Mouse (Mus musculus): ENCODE results near the gene Gm20388.

The Gm20388 gene

GRCm38 (mm10) chr8:122526526-122527170 is 2616.0 kb downstream of the Gm20388 start:
- no peak for DNase-seq (ENCODE audit: low read depth)

- DNase-seq (ENCODE audit: low read depth): no peak
Measured at GRCm38 (mm10) chr8:122527937-122528336, 2617.3 kb downstream of the Gm20388 start.

GRCm38 (mm10) chr8:122529159-122529558 is 2618.5 kb downstream of the Gm20388 start:
- no peak for DNase-seq (ENCODE audit: low read depth)

- DNase-seq (ENCODE audit: low read depth): no peak
Measured at GRCm38 (mm10) chr8:122531312-122531711, 2620.7 kb downstream of the Gm20388 start.

- no peak for DNase-seq (ENCODE audit: low read depth)
Measured at GRCm38 (mm10) chr8:122537033-122537432, 2626.4 kb downstream of the Gm20388 start.

GRCm38 (mm10) chr8:122537812-122538211 is 2627.2 kb downstream of the Gm20388 start:
- DNase-seq (ENCODE audit: low read depth): no peak

- no peak for DNase-seq (ENCODE audit: low read depth)
Measured at GRCm38 (mm10) chr8:122538310-122539076, 2627.9 kb downstream of the Gm20388 start.

GRCm38 (mm10) chr8:122544138-122544537 is 2633.5 kb downstream of the Gm20388 start:
- no peak for DNase-seq (ENCODE audit: low read depth)

- no peak for DNase-seq (ENCODE audit: low read depth)
Measured at GRCm38 (mm10) chr8:122546066-122546755, 2635.6 kb downstream of the Gm20388 start.

GRCm38 (mm10) chr8:122546811-122547453 is 2636.3 kb downstream of the Gm20388 start:
- no peak for DNase-seq (ENCODE audit: low read depth)

GRCm38 (mm10) chr8:122547815-122548214 is 2637.2 kb downstream of the Gm20388 start:
- DNase-seq (ENCODE audit: low read depth): no peak

GRCm38 (mm10) chr8:122548331-122548730 is 2637.7 kb downstream of the Gm20388 start:
- no peak for DNase-seq (ENCODE audit: low read depth)

- peak; percentile 71 for DNase-seq (ENCODE audit: low read depth)
Measured at GRCm38 (mm10) chr8:122548891-122549439, 2638.3 kb downstream of the Gm20388 start.

- DNase-seq (ENCODE audit: low read depth): peak; percentile 74
Measured at GRCm38 (mm10) chr8:122550234-122550994, 2639.8 kb downstream of the Gm20388 start.

- DNase-seq (ENCODE audit: low read depth): no peak
Measured at GRCm38 (mm10) chr8:122550995-122551264, 2640.3 kb downstream of the Gm20388 start.

- DNase-seq (ENCODE audit: low read depth): peak; percentile 98
Measured at GRCm38 (mm10) chr8:122551265-122552051, 2640.8 kb downstream of the Gm20388 start, which contains the start of gene Piezo1. TSS of gene Piezo1 (minus strand) at chr8:122551329.

GRCm38 (mm10) chr8:122554786-122555185 is 2644.1 kb downstream of the Gm20388 start:
- peak; percentile 74 for DNase-seq (ENCODE audit: low read depth)

GRCm38 (mm10) chr8:122556030-122557009 is 2645.7 kb downstream of the Gm20388 start:
- DNase-seq (ENCODE audit: low read depth): peak; percentile 99

All from NIH3T3 (cell line).